Comparison of ENCODE assay signal across 15 mouse cellular contexts in genomic region chr14:11701516-11702249, GRCm38 (mm10).
"Had no signal": no experiment of that assay in that cellular context is flagged by ENCODE, and none has a peak within 500 bp of the region (broad histone marks: within the 10 kb centered on the region; RNA-seq: fewer than 3 reads in every experiment).

No protein-coding gene starts in this region.

- H3K9ac ChIP-seq: liver, embryonic 14.5 days; stomach, embryonic 15.5 days had no signal

- H3K36me3 ChIP-seq: midbrain, embryonic 10.5 days; stomach, embryonic 15.5 days had no signal

- H3K4me2 ChIP-seq: stomach, embryonic 15.5 days had no signal

- H3K27ac ChIP-seq: kidney, postnatal 0 days; liver, embryonic 14.5 days; midbrain, embryonic 10.5 days; stomach, embryonic 15.5 days had no signal

- H3K4me1 ChIP-seq: megakaryocyte, embryonic 14.5 days; stomach, embryonic 15.5 days had no signal

- ATAC-seq: intestine, postnatal 0 days had no signal

- H3K9me3 ChIP-seq: megakaryocyte, embryonic 14.5 days; midbrain, embryonic 10.5 days; stomach, embryonic 15.5 days had no signal

- H3K27me3 ChIP-seq: megakaryocyte, embryonic 14.5 days; stomach, embryonic 15.5 days had no signal

- DNase-seq: kidney, adult 2 months; kidney, postnatal 25 days; lung, adult 2 months; lung, postnatal 36 days; midbrain, embryonic 14.5 days; retina, postnatal 1 day; right cerebral cortex, postnatal 25 days; spleen, adult 18-20 months; thymus, postnatal 25 days had no signal

- H3K4me3 ChIP-seq: megakaryocyte, embryonic 14.5 days; midbrain, embryonic 10.5 days; stomach, embryonic 15.5 days had no signal
